Mouse (Mus musculus) cerebellum, postnatal 25 days (tissue): Measurements from ENCODE around the gene Gart.

Experiments
- DNase-seq, 2 experiments: peaks; one replicate each; pipeline ENCODE4 v3.0.0; 2021; ENCODE audit warnings: mixed read lengths in 2 of 2

Gart gene

DNA sequence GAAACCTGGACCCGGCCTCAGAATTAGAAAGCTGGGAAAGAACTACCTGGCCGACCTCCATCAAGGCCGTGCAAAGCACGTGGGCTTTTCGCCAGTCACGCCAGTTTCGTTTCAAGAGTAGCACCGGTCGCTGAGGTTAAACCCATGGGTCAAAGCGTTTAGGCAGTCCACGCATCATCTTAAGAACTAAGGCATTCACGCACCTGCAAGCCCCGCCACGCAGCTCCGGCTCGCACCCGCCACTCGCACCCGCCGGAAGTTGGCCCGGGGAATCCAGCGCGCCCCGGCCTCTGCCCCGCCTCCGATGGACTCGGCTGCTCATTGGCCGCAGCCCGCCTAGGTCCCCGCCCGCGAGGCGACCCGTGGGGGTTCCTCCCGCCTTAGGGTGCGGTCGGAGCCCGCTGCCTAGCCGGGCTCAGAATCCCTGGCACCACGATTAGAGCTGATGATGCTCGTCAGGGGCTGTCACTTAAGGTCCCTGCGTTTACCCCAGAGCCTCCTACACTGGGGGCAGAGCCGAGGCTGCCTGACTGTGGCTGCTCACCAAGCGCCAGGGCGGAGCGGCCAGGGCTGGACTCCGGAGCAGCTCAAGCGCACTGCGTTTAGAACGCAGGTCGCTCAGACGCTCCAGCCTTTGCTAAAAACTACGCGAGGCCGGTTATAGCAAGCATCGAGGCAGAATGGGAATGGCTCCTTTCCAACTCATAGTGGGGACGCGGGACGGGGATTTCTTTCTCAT lies at the start of gene Gart:
Gene Gart (minus strand): TSS at position 272 of the 739 bp plus-strand sequence.
- DNase-seq, result peak; percentile 95 to 97

GRCm38 (mm10) chr16:91695108-91695755 lies 48.5 kb upstream of the Gart start:
- DNase-seq, result no peak

DNA sequence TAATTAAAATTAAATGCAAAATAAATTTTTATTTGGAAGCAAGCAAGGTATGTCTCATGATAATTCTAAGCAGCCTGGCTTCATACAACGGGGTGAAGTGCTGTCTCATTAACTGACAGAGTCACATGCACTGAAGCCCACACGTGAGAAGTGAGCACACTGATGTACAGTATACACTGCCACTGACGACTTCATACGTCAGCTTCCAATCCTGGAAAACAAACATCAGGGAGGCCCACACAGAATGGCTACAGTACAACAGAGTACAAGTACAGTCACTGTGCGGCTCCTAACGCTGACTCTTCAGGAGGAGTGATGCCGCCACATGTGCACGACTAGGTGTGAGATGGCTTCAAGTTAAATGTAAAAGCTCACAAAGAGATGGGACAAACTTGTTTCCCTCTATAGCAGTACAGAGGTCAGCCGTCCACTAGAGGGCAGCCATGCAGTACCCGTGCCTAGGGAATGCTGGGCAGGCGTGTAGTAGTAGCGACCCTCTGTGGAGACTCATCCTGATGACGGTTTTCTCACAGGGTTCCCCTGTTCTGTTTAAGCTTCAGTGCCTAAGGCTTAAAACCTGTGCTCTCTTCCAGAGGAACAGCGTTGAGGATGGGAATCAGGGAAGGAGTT lies 47.8 kb upstream of the Gart start:
- peak; percentile 74 to 87 for DNase-seq

DNA sequence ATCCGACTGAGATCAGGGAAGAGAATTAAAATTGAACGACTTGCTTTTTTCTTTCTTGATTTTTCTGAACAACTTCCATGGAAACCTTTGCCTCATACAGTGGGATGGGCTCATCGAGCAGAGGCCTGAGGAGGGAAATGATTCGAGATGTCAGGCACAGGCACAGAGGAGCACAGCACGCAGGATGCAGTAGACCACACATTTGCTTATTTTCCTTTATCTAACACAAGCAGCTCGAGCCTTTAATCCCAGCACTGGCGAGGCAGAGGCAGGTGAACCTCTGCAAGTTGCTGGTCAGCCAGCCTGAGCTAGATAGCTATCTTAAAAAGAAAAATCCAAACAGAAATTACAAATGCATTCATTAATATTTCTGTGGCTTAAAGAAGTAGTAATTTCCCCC lies 43.0 kb upstream of the Gart start:
- DNase-seq, result no peak

- peak; percentile 96 to 99 for DNase-seq
Observed at GRCm38 (mm10) chr16:91688619-91689334, 42.0 kb upstream of the Gart start, which contains the start of gene Donson. Gene Donson, minus strand, starts transcription at chr16:91688770.

DNA sequence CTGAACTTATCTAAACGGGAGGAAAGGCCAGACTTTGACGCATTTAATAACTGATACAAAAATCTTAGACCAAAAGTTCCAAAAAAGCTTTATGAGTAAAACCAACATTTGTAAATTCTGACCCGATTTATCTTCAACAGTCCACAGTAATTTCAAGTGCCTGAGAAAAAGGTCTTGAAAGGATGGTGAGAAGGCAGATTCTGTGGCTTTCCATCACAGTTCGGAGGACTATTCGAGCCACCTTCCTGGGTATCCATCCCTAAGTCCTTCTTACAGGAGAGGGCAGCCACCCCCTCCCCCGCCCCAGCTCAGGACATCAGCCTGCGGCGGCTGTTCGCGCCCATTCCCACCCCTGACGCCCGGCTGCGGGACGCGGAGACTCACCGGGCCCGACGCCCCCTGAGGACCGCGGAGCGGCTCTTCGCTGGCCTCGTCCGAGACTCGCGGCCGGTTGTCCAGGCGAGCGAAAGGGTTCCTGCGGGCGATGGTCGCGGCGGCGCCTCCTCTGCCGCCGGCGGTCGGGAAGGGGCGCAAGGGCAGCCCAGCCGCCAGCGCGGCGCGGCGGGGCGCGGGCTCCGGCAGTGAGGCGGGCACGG lies 41.4 kb upstream of the Gart start:
- no peak for DNase-seq

GRCm38 (mm10) chr16:91686369-91686768 lies 39.6 kb upstream of the Gart start:
- no peak for DNase-seq

DNA sequence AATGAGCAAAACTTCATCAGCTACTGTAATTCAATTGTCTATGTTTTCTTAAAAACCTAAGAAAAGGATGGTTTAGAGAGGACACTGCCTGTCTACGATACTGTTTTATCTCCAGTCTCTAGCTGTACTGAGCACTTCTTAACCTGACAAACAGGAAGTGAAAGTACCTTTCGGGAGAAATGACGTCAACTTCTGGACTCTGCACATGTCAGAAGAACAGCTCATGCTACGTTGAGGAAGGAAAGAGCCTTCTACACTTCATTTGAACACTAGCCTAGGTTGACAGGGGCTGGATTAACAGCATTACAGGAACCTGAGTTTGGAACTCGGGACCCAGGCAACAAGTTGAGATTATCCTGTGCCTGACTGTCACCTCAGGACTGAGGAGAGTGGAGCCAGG lies 38.8 kb upstream of the Gart start:
- DNase-seq, result no peak

GRCm38 (mm10) chr16:91680656-91681055 lies 33.9 kb upstream of the Gart start:
- no peak for DNase-seq

DNA sequence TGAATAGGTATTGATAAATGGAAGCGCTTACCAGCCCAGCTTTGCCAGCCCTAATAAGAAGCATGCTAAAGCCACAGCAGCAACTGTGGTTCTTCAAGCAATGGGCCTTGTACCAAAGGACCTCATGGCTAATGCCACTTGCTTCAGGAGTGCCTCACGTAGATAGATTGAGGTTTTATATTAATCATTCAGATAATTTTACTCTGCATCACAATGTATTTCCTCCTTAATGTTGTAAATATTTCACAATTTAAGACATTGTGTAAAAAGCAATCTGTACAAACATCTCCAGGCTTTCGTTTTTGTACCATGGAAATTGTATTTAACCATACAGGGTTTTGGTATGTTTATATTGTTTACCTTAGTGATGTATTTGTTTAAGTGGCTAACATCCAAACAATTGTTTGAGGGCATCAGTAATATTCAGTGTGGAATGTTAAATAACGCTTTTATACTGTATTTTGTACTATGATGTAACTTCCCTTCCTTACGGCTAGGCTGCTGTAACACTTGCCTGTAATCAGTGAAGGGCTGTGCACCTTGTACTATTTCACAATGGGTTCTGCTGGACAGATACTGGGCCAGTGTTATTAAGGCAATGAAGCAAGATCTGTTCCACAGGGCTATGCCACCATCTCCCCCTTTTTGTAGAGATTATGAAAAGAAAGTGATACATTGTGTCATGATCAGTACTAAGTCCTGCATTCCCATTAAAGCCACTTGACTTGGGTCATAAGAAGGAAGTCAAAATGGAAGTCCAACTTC lies 31.6 kb upstream of the Gart start:
- no peak for DNase-seq

DNA sequence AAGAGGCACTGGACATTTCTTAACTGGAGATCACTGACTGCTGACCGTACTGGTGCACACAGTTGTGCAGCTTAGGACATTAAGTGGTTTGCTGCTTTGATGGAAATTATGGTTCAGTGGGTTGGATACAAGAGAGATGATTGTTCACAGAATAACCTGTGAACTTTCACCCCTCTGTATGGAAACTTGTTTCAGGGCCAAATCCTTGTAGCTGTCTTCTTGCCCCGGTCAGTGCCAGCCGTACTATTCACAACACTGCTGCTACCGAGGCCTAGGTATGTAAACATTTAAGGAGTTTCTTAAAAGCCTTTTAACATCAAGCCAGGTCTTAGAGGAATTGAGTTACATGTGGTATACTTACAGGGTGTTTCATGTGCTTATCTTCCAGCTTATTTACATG lies 27.7 kb upstream of the Gart start:
- DNase-seq, result no peak

DNA sequence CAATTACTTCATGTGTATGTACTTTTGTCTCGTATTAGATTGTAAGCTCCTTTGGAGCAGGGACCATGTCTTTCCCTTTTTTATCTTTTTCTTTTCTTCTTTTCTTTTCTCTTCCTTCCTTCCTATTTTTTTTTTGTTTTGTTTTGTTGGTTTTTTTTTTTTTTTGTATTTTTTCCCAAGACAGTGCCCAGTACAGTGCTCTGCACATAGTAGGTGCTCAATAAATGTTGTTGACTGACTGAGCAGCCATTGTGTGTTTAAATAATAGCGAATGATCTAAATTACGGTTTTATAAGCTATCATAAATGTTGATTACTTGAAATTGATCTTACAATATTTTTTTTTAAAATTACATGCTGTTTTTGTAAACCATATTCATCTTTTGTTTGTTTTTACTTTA lies 17.0 kb upstream of the Gart start:
- no peak for DNase-seq

DNA sequence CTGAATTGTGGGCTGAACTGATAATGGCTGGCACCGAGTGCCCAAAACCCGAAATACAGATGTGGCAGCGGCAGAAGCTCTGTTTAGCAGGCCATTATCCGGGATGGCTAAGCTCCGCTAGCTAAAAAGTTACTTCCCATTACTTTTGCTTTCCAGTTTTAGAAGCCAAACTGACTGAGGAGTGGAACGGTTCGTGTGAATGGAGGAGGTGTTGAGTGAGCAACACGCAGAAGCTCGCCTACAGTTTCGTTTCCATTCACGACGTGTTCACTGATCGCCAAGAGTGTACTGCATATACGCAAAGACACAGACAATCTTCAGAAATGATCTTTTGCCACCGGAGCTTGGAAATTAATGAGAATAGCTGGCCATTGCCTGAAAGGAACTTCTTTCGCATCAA lies 15.6 kb upstream of the Gart start:
- DNase-seq, result no peak

GRCm38 (mm10) chr16:91661397-91661796 lies 14.6 kb upstream of the Gart start:
- DNase-seq, result no peak

- DNase-seq, result no peak
Observed at GRCm38 (mm10) chr16:91659798-91660197, 13.0 kb upstream of the Gart start.

GRCm38 (mm10) chr16:91658471-91658870 lies 11.7 kb upstream of the Gart start:
- DNase-seq, result no peak

DNA sequence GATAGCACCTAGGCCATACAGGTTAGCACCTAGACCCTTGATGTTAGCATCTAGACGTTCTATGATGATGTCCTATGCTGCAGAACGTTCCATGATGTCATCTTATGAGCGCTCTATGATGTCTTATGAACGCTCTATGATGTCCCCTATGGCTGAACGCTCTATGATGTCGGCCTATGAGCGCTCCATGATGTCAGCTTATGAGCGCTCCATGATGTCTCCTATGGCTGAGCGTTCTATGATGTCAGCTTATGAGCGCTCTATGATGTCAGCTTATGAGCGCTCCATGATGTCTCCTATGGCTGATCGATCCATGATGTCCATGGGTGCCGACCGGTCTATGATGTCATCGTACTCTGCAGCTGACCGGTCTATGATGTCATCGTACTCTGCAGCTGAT lies 10.5 kb upstream of the Gart start:
- DNase-seq, result no peak

DNA sequence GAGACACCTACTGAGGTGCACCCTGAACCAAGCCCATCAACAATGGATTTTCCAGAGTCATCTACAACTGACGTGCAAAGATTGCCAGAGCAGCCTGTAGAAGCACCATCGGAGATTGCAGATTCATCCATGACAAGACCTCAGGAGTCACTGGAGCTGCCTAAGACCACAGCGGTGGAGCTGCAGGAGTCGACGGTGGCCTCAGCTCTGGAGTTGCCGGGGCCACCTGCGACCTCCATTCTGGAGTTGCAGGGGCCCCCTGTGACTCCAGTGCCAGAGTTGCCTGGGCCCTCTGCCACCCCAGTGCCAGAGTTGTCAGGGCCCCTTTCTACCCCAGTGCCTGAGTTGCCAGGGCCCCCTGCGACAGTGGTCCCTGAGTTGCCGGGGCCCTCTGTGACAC lies 8.5 kb upstream of the Gart start:
- DNase-seq, result no peak

GRCm38 (mm10) chr16:91652191-91652590 lies 5.4 kb upstream of the Gart start:
- no peak for DNase-seq

GRCm38 (mm10) chr16:91649781-91650180 lies 3.0 kb upstream of the Gart start:
- DNase-seq, result no peak

GRCm38 (mm10) chr16:91649246-91649645 lies 2.5 kb upstream of the Gart start:
- no peak for DNase-seq

DNA sequence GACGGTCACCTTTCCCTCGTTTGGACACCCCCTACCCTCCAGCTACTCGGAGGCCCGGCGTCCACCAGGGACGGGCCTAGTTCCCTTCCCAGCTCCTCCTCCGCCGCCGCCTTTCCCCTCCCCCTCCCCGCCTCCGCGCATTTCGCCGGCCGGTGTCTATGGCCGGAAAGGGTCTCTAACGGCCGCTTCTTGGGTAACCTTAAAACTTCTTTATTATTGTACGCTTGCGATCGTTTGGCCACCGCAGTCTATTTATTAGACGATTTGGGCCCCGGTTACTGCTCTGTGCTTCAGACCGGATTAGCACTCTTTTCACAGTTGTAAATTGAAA lies 1.4 kb upstream of the Gart start:
- peak; percentile 82 to 88 for DNase-seq
